Mouse (Mus musculus): Measurements from ENCODE around the gene Fam71d. TPM values are rescaled to one million over a fixed set of nuclear protein-coding genes. Genes with fewer than 3 reads are reported as not detected.
A peak's percentile ranks its signal among the peaks of the same experiment; 100 is the strongest.

Gene Fam71d
- total and polyA plus RNA-seq, 3 experiments: not detected

DNA sequence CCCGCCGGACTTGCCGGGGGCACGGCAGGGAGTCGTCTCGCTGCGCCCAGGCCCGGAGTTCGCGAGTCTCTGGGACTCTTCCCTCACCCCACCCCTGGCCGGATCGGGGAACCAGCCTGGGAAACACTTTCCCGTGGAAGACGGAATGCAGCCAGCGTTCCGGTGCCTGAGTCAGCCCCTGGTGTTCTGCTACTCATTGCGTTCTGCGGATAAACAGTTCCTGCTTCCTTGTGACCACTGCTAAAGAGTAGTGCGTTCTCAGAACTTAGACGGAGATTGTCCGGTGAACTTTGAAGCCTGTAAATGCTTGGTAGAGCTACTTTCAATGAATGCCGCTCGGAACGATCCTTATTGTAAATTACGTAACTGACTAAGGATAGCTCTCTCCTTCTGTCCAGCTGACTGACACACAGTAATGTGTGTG lies 58.1 kb downstream of the Fam71d start:
- peaks cover 26% of the 10 kb centered on the region for H3K79me2 ChIP-seq (ENCODE audit: control insufficient read depth, insufficient read depth, low read length, poor library complexity)
- peaks cover 4 to 16% of the 10 kb centered on the region in 2 experiments for H3K4me1 ChIP-seq (ENCODE audit: control insufficient read depth in 1 of 2, insufficient read depth in 2 of 2, low read length in 2 of 2)
- peak overlapping the region; percentile 58 for H3K27ac ChIP-seq (ENCODE audit: control insufficient read depth, low read depth, low read length)
- peak; percentile 73 for DNase-seq (ENCODE audit: low read depth, low spot score)
- H3K4me3 ChIP-seq (ENCODE audit: control insufficient read depth in 1 of 2, insufficient read depth in 1 of 2, low read depth in 2 of 2, low read length in 2 of 2): peak overlapping the region; percentile 91 to 98
- H3K27me3 ChIP-seq (ENCODE audit: control insufficient read depth in 1 of 2, insufficient read depth in 2 of 2, low read length in 2 of 2): no peaks in the 10 kb centered on the region
- H3K9me3 ChIP-seq (replicated peaks; ENCODE audit: insufficient read depth, low read length): no peaks in the 10 kb centered on the region
- peaks cover 0 to 28% of the 10 kb centered on the region in 2 experiments; a peak in 2 of 4 replicates for H3K36me3 ChIP-seq (ENCODE audit: control insufficient read depth in 1 of 2, insufficient read depth in 2 of 2, low read length in 2 of 2)
- H3K9ac ChIP-seq (ENCODE audit: control insufficient read depth, low read depth, low read length, poor library complexity, severe bottlenecking): peak overlapping the region; percentile 77
- TF ChIP-seq TAL1 (IDR thresholded peaks at IDR 0.05; ENCODE audit: low read length) (no peak), KAT2A (conservative IDR thresholded peaks at IDR 0.05; ENCODE audit: low read depth, low read length) (no peak), CHD1 (IDR thresholded peaks at IDR 0.05; ENCODE audit: low read depth, low read length) (0 out of 2 replicates have a peak, but pooled peaks have one; percentile 15), EP300 (IDR thresholded peaks at IDR 0.05; ENCODE audit: low read depth in 1 of 2, low read length in 2 of 2) (peak in 1 of 2 experiments; percentile 3; a peak in 1 of 4 replicates), MXI1 (IDR thresholded peaks at IDR 0.05; ENCODE audit: low read depth, low read length) (peak; percentile 47; the same call in 1 of the 2 replicates)

DNA sequence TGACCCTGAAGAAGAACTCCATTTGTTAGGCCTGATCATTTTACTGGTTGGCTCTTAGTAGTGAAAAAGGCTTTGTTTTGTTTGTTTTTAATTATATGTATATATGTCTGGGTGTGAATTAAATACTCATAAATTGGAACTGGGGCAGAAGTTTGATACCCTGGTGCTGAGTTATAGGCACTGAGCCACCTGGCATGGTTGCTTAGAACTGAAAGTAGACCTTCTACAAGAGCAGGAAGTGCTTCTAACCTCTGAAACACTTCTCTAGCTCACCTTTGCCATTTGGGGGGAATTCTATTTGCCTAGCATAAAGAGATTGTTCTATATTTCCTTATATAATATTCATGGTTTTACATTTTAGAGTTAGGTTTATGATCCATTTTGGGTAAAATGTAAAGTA lies 70.6 kb downstream of the Fam71d start:
- peaks cover 9% of the 10 kb centered on the region for H3K79me2 ChIP-seq (ENCODE audit: control insufficient read depth, insufficient read depth, low read length, poor library complexity)
- no peak for DNase-seq (ENCODE audit: low read depth, low spot score)
- H3K36me3 ChIP-seq (ENCODE audit: control insufficient read depth in 1 of 2, insufficient read depth in 2 of 2, low read length in 2 of 2): peaks cover 0 to 6% of the 10 kb centered on the region in 2 experiments; a peak in 2 of 4 replicates
- H3K27me3 ChIP-seq (ENCODE audit: control insufficient read depth in 1 of 2, insufficient read depth in 2 of 2, low read length in 2 of 2): no peaks in the 10 kb centered on the region
- TF ChIP-seq ELF1 (IDR thresholded peaks at IDR 0.05; ENCODE audit: low read depth, low read length) (no peak), MXI1 (IDR thresholded peaks at IDR 0.05; ENCODE audit: low read depth, low read length) (no peak), ZKSCAN1 (IDR thresholded peaks at IDR 0.05; ENCODE audit: low read depth, low read length) (no peak)
- H3K4me3 ChIP-seq (ENCODE audit: control insufficient read depth in 1 of 2, insufficient read depth in 1 of 2, low read depth in 2 of 2, low read length in 2 of 2): no peak overlapping the region
- H3K9ac ChIP-seq (ENCODE audit: control insufficient read depth, low read depth, low read length, poor library complexity, severe bottlenecking): no peak overlapping the region
- no peaks in the 10 kb centered on the region for H3K9me3 ChIP-seq (replicated peaks; ENCODE audit: insufficient read depth, low read length)
- H3K27ac ChIP-seq (ENCODE audit: control insufficient read depth, low read depth, low read length): no peak overlapping the region
- H3K4me1 ChIP-seq (ENCODE audit: control insufficient read depth in 1 of 2, insufficient read depth in 2 of 2, low read length in 2 of 2): no peaks in the 10 kb centered on the region; a peak in 1 of 4 replicates

DNA sequence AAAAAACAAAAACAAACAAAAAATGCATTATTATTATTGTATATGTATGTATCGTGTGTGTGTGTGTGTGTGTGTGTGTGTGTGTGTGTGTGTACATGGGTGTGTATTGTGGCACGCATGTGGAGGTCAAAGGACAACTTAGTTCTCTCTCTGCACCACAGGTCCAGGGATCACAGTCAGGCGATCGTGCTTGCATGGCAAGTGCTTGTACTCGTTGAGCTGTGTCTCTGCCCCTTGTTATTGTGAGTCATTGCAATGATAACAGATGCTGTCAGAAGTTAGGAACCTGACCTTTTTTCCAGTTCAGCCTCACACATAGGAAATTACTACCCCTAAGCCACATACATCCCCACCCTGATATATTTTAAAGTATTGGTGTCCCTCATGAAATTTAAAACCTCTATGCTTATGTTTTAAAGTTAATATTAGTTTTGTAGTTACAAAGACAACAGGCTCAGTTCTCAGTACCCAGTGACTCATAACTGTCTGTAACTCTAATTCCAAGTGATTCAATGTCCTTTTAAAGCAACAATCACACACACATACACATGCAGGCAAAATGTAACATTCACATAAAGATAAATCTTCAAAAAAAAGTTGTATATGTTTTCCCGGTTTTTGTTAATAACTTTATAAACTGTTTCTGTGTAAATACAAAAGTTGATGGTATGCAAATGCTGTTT lies 77.8 kb downstream of the Fam71d start:
- Histone ChIP-seq H3K27me3 (ENCODE audit: control insufficient read depth in 1 of 2, insufficient read depth in 2 of 2, low read length in 2 of 2) (no peaks in the 10 kb centered on the region), H3K27ac (ENCODE audit: control insufficient read depth, low read depth, low read length) (no peak overlapping the region), H3K9me3 (replicated peaks; ENCODE audit: insufficient read depth, low read length) (no peaks in the 10 kb centered on the region), H3K36me3 (ENCODE audit: control insufficient read depth in 1 of 2, insufficient read depth in 2 of 2, low read length in 2 of 2) (peaks cover 4 to 19% of the 10 kb centered on the region in 2 experiments), H3K4me1 (ENCODE audit: control insufficient read depth in 1 of 2, insufficient read depth in 2 of 2, low read length in 2 of 2) (peaks cover 2 to 19% of the 10 kb centered on the region in 2 experiments), H3K4me3 (ENCODE audit: control insufficient read depth in 1 of 2, insufficient read depth in 1 of 2, low read depth in 2 of 2, low read length in 2 of 2) (no peak overlapping the region), H3K9ac (ENCODE audit: control insufficient read depth, low read depth, low read length, poor library complexity, severe bottlenecking) (no peak overlapping the region), H3K79me2 (ENCODE audit: control insufficient read depth, insufficient read depth, low read length, poor library complexity) (peaks cover 3% of the 10 kb centered on the region)
- TF ChIP-seq POLR2AphosphoS5 (IDR thresholded peaks at IDR 0.05; ENCODE audit: borderline replicate concordance, low read depth, low read length) (no peak), SIN3A (IDR thresholded peaks at IDR 0.05; ENCODE audit: low read length) (no peak), NRF1 (IDR thresholded peaks at IDR 0.05; ENCODE audit: insufficient read depth, low read depth, low read length, poor library complexity, severe bottlenecking) (no peak), TBP (IDR thresholded peaks at IDR 0.05; ENCODE audit: low read depth, low read length) (no peak), MXI1 (IDR thresholded peaks at IDR 0.05; ENCODE audit: low read depth, low read length) (no peak), MYC (IDR thresholded peaks at IDR 0.05; ENCODE audit: low read depth, low read length) (no peak), ZKSCAN1 (IDR thresholded peaks at IDR 0.05; ENCODE audit: low read depth, low read length) (no peak), BHLHE40 (IDR thresholded peaks at IDR 0.05; ENCODE audit: borderline replicate concordance, low read depth, low read length) (no peak), POLR2AphosphoS2 (IDR thresholded peaks at IDR 0.05; ENCODE audit: low read length) (no peak)
- peak; percentile 44 for DNase-seq (ENCODE audit: low read depth, low spot score)

Data from MEL (cell line).